Mouse (Mus musculus) ES-Bruce4 (cell line): Measurements from ENCODE around the gene Klhl28. TPM values are rescaled to one million over a fixed set of nuclear protein-coding genes. Genes with fewer than 3 reads are reported as not detected.

Experiments used
- H3K27ac ChIP-seq: 2 replicates; pipeline ENCODE4 v1.5.1; 2012; ENCODE audit warnings: low read length, inconsistent platforms; ENCODE audit not compliant: insufficient read depth
- H3K27me3 ChIP-seq: 2 replicates; pipeline ENCODE4 v1.6.1; 2012; ENCODE audit warnings: mild to moderate bottlenecking, low read length, inconsistent platforms; ENCODE audit not compliant: control insufficient read depth, poor library complexity, insufficient read depth, severe bottlenecking
- H3K36me3 ChIP-seq: 2 replicates; pipeline ENCODE4 v1.6.1; 2012; ENCODE audit warnings: inconsistent platforms, mild to moderate bottlenecking, low read length, moderate library complexity; ENCODE audit not compliant: control insufficient read depth, poor library complexity, insufficient read depth, severe bottlenecking
- H3K4me1 ChIP-seq: one replicate; pipeline ENCODE4 v1.8.1; 2011; ENCODE audit warnings: low read length; ENCODE audit not compliant: control insufficient read depth, insufficient read depth
- H3K4me3 ChIP-seq: 2 replicates; pipeline ENCODE4 v1.5.1; 2011; ENCODE audit warnings: low read depth, mild to moderate bottlenecking, low read length
- H3K9ac ChIP-seq: 2 replicates; pipeline ENCODE4 v1.6.1; 2012; ENCODE audit warnings: low read depth, mild to moderate bottlenecking, inconsistent platforms; ENCODE audit not compliant: poor library complexity, severe bottlenecking
- H3K9me3 ChIP-seq: replicated peaks from 2 replicates; pipeline ENCODE4 v1.6.1; 2012; ENCODE audit warnings: mild to moderate bottlenecking, low read length, inconsistent platforms; ENCODE audit not compliant: control insufficient read depth, poor library complexity, insufficient read depth, severe bottlenecking
- CTCF ChIP-seq: IDR thresholded peaks from one replicate; pipeline ENCODE4 v1.8.1; 2011; ENCODE audit warnings: low read depth, low read length
- EP300 ChIP-seq: IDR thresholded peaks from 2 replicates; pipeline ENCODE4 v1.6.1; 2011; ENCODE audit warnings: low read depth, low read length; ENCODE audit not compliant: insufficient read depth
- POLR2A ChIP-seq: IDR thresholded peaks from one replicate; pipeline ENCODE4 v1.8.1; 2011; ENCODE audit warnings: low read length; ENCODE audit not compliant: insufficient read depth
- polyA plus RNA-seq: library from polyadenylated mRNA; stranded (reverse); fragments of >200 nt; gene quantifications from 2 replicates; pipeline ENCODE4 v1.2.4, GENCODE M21; 2011; ENCODE audit warnings: low read depth; ENCODE audit not compliant: missing spikeins, insufficient read depth, insufficient read length

Gene Klhl28
- polyA plus RNA-seq, 1 experiment, result 19.8 TPM

GRCm38 (mm10) chr12:64897060-64897730 lies 68.1 kb downstream of the Klhl28 start:
- Histone ChIP-seq H3K27ac (no peak overlapping the region), H3K27me3 (no peaks in the 10 kb centered on the region), H3K4me1 (no peaks in the 10 kb centered on the region), H3K36me3 (no peaks in the 10 kb centered on the region), H3K4me3 (no peak overlapping the region), H3K9me3 (no peaks in the 10 kb centered on the region), H3K9ac (no peak overlapping the region)
- TF ChIP-seq CTCF (peak; percentile 87), POLR2A (no peak), EP300 (no peak)

Other genes with a start within 250 kb of the Klhl28 start
- 13.0 and 13.2 TPM in 2 replicates for gene Gm527, start 47.6 kb downstream of the Klhl28 start, polyA plus RNA-seq
- 51.4 and 52.8 TPM in 2 replicates for gene Togaram1, start 270 bp upstream of the Klhl28 start, polyA plus RNA-seq
- gene Prpf39, start 70.8 kb upstream of the Klhl28 start, polyA plus RNA-seq, result 126 and 135 TPM in 2 replicates
- gene Fkbp3, start 108.5 kb upstream of the Klhl28 start, polyA plus RNA-seq, result 918 and 983 TPM in 2 replicates
- gene Fancm, start 110.1 kb upstream of the Klhl28 start, polyA plus RNA-seq, result 56.1 and 59.7 TPM in 2 replicates
- 109 and 112 TPM in 2 replicates for gene Mis18bp1, start 207.1 kb upstream of the Klhl28 start, polyA plus RNA-seq